Mouse (Mus musculus): ENCODE data around the gene Fyco1. TPM values are rescaled to one million over a fixed set of nuclear protein-coding genes. Genes with fewer than 3 reads are reported as not detected.

The Fyco1 gene
- 1 to 10 TPM in 1 of 2 experiments, under 1 TPM in 1; 0.27 to 4.4 TPM for polyA plus RNA-seq (2012; fragmentation: generic; extraction: Trizol)

DNA sequence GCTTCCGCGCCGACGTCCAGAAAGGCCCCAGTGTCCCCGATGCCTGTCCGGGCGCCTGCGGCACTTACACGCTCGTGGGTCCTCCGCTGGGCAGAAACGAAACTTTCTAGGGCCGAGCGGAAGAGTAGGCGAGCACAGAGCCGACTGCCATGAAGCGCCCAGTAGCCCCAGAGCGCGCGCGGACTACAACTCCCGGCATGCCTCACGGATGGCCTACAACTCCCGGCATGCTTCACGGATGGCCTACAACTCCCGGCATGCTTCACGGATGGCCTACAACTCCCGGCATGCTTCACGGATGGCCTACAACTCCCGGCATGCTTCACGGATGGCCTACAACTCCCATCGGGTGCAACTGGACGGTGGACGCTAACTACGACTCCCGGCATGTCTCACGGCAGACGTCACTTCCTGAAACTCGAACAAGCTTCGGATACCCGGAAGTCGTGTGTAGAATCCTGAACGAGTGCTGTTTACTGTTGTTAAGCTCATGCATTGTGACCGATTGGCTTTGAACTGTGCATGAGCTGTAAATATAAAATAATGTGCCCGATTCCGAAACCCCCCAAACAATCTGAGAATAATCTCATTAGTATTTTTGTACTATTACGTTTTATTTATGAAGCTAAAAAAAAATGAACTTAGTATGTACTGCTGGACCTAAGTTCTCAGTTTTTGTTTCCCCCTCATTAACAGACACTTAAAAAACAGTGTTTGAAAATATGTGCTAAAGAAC, at the start of gene Fyco1:
Gene Fyco1 (minus strand): TSS at position 187 of the 736 bp plus-strand sequence.

DNA sequence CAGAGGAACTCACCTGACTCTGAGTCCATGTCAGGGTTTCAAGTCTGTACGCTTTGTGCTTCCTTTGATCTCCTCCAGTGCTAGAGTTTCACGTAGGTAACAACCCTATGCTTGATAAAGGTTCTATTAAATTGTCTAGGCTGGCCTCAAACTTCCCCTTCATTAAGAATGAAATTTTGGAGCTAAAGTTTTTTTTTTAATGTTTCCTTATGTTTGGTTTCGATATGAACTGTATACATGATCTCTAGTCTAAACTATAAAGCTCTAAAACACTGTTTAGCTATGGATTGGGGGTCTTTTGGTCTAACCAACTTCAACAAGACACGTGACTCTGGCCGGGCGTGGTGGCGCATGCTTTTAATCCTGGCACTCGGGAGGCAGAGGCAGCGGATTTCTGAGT, 10.2 kb upstream of the Fyco1 start, which contains the start of gene Xcr1:
Gene Xcr1 (minus strand): TSS at position 101 of the 400 bp plus-strand sequence.

DNA sequence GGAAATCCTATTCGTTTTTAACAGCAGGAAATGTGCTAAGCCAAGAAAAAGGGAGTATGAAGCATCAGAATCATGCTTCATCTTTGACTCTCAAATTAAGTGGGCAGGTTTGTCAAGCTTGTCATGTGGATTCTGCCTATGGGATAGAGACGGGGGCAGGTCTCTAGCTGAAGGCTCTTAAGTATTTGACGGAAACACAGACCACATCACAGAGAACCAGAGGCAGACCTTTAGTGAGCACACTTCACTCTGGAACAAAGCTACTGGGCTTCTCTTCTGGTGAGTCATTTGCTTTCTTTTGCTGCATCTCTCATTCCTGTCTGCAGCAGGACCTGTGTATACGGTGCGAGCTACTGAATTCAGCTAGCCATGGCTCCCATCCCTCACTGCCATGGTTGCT, 45.4 kb downstream of the Fyco1 start, which contains the start of gene Cxcr6:
Gene Cxcr6 (plus strand): TSS at position 209 of the 400 bp plus-strand sequence.

Other genes with a start within 250 kb of the Fyco1 start
- gene Slc6a20b, start 219.3 kb downstream of the Fyco1 start, polyA plus RNA-seq (2012; fragmentation: generic; extraction: Trizol) = under 1 TPM; 0.01 to 0.07 TPM
- under 1 TPM in 1 of 2 experiments, not detected in 1; 0.02 TPM for gene Ccr9, start 173.5 kb downstream of the Fyco1 start, polyA plus RNA-seq (2012; fragmentation: generic; extraction: Trizol)
- not detected for gene Slc6a20a, start 173.0 kb downstream of the Fyco1 start, polyA plus RNA-seq (2012; fragmentation: generic; extraction: Trizol)
- gene Lztfl1, start 134.2 kb downstream of the Fyco1 start, polyA plus RNA-seq (2012; fragmentation: generic; extraction: Trizol) = 1 to 10 TPM in 1 of 2 experiments, under 1 TPM in 1; 0.21 to 4.5 TPM
- gene Cxcr6, start 45.4 kb downstream of the Fyco1 start, polyA plus RNA-seq (2012; fragmentation: generic; extraction: Trizol) = under 1 TPM; 0.04 to 0.05 TPM
- gene Xcr1, start 10.1 kb upstream of the Fyco1 start, polyA plus RNA-seq (2012; fragmentation: generic; extraction: Trizol) = under 1 TPM in 1 of 2 experiments, not detected in 1; 0.02 TPM
- gene Ccr1, start 116.8 kb upstream of the Fyco1 start, polyA plus RNA-seq (2012; fragmentation: generic; extraction: Trizol) = not detected
- not detected for gene Ccr1l1, start 126.5 kb upstream of the Fyco1 start, polyA plus RNA-seq (2012; fragmentation: generic; extraction: Trizol)
- gene Ccr3, start 170.1 kb upstream of the Fyco1 start, polyA plus RNA-seq (2012; fragmentation: generic; extraction: Trizol) = not detected

Measured in C3H10T1/2 (cell line).